Mouse (Mus musculus) right cerebral cortex, adult 18-20 months (tissue): ENCODE results near the gene Stk24.
A peak's percentile ranks its signal among the peaks of the same experiment; 100 is the strongest.

Experiments
- DNase-seq: peaks from one replicate; pipeline ENCODE4 v3.0.0; 2022; ENCODE audit warnings: mixed read lengths

Gene Stk24

DNA sequence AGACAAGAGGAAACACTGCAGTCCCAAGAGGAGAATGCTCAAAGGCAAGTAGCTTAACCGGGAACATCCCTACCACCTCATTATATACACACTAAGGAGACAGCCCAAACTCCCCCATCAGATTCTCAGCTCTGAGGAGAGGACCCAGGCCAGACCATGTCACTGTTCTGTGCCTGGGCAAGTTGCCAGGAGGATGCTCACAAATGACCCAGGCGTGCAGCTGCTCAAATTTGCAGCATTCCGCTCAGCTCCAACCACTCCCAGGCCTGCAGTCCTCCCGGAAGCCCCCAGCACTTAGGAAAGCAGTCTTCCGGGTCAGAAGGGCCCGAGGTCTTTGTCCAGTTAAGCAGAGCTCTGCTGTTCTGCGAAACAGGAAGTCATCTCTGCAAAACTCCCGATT is 31.6 kb downstream of the Stk24 start:
- no peak for DNase-seq

DNA sequence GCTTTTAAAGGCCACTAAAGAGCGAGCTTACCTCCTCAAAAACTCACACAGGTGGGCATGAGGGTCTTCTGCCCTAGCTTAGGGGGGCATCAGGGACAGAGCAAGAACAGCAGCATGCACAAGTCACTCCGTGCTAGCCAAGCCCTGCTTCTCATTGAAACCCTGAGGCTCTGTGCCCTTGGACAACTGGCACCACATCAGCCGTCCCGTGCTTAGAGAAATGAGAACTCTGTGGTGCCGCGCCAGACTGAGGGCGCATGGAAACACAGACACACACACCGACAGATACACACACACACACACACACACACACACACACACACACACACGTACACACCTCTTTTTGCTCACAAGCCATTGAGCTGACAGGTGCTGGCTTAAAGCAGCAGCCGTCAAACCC is 32.7 kb downstream of the Stk24 start:
- no peak for DNase-seq

DNA sequence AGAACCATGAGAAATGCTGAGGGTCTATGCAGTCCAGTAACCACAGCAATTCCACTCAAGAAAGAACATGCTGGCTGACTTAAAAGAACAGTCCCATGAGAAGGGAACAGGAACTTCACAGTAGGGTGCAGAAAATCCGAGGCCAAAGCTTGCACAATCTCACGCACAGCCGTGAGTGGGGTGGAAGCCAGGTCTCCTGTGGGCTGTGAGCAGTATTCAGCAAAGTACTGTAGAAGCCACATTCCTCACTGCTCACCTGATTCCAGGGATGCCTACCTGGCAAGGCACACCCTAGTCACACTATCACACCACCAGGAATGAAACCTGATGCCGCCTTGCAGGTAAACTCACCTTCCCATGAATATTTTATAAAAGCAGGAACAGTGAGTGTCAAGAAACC is 33.2 kb downstream of the Stk24 start:
- no peak for DNase-seq

DNA sequence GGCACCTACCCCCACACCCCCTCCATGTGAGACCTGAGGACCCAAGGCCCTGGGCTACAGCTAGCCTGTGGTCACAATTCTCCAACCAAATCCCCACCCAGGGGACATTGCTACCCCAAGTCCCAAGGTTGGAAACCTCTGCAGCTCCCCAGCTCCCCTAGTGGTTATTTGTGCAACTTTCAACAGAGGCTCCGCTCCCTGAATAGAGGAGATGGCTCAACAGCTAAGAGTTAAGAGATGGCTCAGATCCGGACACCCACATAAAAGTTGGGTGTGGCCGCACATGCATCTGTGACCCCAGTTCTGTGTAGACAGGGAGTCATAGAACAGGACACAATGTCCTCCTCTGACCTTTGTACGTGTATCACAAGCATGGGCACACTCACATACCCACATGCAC is 33.8 kb downstream of the Stk24 start:
- DNase-seq, result no peak

DNA sequence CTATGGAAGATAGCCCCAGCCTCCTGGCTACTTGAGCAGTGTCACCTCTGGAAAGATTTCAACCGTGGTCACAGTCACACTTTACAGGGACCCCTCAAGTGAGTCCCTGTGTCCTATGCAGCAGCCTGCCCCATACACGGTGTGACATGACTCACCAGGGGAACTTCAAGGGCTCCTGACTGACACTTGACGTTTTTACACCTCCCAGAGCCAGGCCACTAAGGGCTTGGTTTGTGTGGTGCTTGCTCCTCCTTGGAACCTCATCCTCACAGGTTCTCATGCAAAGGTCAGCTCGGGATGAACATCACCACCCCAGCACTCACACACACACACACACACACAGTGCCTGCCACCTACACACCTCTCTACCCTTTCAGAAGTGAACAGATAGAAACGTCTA is 34.9 kb downstream of the Stk24 start:
- DNase-seq, result no peak

DNA sequence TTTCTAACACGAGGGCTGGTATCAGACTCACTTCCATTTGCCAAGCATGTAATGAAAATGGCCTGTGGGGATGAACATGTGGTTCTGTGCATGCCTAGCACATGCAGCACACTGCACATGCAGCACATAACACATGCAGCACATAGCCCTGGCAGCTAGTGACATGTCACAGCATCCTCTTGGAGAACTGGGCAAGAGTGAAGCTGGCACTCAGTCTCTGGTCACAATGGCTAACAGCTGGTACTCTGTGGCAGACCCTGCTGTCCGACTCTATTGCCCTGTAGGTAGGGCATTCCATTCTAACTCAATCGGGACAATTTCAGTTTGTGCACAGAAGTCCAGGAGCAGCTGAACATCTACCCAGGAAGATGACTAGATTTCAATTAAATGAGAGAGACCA is 36.9 kb downstream of the Stk24 start:
- no peak for DNase-seq

DNA sequence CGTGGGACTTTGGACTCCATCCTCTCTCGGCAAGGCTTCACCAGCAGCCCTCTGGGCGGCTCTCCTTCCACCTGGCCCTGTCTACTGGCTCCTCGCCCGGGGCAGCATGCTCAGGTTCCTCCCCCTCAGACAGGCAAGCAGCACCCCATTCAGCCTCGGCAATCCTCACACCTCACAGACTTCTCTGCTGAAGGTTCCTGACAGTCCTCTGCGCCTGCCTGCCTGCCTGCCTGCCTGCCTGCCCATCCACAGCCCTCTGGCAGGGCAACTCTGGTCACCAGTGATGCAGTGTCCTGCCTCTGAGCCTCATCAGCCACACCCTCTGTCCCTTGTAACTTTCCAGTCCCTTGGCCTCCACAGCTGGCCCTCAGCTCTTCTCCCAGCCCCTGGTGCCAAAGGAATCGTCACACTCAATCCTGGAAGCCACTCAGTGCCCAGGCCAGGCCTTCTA is 39.8 kb downstream of the Stk24 start:
- no peak for DNase-seq

DNA sequence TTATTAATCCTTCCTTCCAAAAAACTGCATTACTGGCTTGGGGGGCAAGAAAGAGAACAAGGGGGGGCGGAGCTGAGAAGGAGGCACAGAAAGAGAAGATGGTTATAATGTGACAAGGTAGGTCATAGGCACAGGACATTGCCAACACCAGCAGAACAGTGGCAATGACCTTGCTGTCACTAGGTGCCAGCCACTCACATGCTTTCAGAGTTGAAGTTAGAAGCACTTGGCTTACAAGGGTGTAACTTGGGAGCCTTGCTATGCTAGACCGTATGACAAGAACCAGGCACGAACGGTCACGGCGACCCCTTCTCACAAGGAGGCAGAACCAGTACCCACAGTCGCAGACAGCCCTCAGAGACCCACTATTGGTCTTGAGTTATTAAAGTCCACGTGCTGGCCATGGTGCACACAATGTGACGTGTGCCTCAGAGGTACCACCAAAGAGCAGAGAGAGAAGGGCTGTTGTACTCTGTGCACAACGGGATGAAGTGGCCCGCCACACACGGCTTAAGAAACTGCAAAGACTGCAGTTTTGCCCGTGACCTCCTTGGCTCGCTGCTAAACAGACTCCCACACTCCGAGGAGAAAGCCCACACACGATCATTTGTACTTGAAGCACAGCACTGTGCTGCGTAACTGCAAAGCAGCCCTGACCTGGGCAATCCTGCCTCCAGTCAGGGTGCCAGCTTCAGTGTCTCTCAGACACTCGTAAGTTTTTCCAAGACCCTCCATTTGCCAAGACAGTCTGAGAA is 40.8 kb downstream of the Stk24 start:
- DNase-seq, result no peak

DNA sequence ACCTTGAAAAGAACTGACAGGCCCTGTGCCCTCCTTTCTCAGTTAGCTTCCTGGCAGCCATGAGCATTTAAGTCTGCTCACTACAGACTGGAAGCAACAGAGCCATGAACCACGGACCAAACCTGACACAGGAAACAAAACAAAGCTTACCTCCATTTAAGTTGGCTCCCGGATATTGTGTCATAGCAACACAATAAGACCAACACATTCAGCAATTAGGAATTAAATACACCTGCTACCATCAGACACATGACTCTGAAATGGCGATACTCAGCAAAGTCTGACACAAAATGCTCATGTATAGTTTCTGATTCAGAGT is 49.8 kb downstream of the Stk24 start:
- no peak for DNase-seq

DNA sequence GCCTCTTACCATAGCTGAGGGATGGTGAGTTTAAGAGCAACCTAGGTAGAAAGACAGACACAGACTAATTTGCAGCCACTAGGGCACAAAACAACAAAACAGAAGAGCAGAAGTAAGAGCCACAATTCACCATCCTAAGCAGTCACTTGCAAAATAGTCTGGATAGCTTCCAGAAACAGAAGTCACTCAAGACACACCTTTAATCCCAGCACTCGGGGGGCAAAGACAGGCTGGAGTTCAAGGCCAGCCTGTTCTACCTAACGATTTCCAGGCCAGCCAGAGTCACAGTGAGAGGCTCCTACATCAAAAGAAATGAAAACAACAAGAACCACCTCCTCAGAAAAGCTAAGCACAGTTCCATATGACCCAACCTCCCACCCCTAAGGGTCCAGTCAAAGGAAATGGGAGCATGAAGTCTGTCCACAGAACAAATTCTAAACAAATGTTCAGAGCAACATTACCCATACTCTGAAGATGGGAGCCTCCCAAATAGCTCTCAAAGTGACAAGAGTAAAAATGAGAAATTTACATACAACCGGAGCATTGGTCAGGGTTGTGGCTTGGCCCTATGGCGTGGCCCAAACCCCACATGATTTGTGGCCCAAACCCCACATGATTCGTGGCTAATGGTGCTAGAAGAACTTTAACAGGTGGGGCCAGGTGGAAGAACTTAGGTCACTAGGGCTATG is 50.3 kb downstream of the Stk24 start:
- no peak for DNase-seq

DNA sequence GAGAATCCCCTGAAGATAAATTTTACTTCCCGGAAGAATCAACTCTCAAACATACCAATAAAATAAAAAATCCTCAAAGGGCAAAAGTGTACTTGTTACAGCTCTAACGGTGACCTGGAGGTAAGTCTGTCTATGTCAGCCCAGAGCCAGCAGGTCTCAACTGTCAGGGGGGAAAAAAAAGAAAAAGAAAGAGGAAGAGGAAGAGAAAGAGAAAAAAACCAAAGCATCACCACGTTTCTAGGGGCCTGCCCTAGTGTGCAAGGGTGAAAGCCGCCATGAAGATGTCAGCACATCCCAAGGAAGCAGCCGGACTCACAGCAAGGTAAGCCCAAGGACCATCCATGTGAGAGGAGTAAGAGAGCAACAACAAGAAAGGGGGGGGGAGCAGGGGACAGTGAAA is 50.9 kb downstream of the Stk24 start:
- no peak for DNase-seq

DNA sequence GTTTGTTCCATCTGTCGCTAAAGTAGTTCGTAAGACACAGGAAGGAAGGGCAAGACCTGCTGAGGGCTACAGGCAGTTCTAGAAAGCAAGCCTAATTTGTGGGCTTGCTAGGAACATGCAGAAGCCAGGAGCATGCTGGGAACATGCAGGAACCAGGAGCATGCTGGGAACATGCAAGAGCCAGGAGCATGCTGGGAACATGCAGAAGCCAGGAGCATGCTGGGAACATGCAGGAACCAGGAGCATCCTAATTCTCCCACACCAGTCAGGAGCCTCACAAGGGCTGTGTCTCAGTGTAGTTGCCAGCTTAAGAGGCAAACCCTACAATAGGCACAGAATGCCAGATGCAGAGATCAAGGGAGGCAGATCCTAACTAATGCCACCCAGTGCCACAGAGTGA is 53.4 kb downstream of the Stk24 start:
- no peak for DNase-seq

DNA sequence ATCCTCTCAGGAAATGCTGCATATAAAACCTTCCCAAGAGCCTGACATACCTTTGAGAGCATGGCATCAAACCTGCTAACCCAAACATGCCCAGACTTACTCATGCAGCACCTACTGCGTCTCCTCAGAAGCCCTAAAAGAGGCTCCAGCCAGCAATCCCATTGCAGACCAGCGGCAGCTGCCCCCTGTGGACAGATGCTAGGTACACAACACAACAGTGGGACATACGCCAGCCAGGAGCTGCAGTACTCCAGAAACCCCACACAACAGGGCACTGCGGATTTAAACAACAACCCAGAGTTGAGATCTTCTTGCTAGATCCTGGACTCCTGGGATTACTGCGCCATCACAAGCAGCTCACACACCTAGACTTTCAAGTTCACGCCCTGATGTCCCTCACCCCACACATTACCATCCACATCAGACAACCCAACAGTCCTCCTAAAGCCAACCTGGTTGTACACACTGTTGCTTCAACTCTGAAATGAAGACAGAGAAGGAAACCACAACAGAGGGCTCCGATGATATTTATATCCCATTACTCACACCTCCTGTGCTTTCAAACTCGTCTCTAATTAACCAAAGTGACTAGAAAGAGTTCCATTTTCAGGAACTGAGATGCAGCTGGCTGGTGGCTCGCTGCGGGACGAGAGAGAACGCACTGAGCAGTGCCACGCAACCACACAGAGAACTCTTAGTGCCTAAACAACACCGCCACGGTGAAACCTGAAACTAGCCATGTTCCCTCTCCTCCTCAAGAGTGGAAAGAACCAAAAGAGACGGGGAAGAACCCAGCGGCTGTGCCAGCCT is 55.1 kb downstream of the Stk24 start:
- peak; percentile 59 for DNase-seq

DNA sequence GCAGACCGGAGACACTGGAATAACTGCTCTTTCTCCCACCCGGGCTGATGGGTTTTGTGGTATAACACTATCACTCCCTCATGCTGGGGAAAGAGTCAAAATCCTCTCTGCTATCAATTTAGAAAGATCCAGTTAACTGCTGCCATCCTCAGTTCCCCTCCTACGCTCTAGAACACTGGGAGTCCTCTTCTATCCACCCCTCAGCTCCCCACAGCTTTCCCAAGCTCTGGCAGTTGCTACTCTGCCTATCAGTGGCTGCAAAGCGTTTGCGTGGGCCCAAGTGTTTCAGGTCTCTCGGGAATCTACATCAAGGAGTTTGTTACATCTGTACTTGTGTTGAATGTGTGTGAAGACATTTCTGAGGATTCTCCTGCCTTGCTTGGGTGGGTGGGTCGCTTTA is 57.2 kb downstream of the Stk24 start:
- DNase-seq, result peak; percentile 90

DNA sequence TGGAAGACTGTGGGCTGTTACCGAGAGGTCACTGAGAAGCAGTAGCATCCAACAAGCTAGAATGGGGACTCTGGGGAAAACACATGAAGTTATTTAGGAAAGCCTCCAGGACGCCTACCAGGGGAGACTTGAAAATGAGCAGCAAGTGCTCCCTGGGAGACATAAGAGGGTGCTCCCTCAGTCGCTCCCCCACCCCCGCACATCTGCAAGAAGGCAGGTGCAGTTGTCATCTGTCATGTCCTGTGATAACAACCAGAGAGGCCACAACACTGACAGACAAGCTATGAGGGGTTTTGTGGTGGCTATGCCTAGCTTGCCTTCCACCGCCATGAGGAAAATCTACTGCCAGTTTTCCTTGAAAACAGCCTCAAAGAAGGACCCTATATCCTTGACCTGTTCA is 57.7 kb downstream of the Stk24 start:
- DNase-seq, result no peak

DNA sequence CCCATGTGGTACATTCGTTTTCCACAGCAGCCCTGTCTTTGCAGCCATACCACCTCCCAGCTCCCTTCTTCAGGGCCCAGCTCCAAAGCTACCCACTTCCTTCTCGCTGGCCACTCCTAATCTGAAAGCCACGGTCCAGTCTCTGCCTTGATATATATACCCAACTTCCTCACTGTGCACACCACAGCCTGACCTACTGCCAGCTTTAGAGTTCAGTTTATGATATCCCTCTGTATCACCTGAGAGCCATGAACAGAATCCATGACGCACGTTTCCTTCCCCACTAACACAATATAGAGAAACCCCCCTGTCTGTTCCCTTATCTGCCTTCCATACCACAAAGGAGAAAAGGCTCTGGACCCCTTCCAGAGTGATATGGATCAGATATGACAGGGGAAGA is 61.4 kb downstream of the Stk24 start:
- DNase-seq, result no peak

DNA sequence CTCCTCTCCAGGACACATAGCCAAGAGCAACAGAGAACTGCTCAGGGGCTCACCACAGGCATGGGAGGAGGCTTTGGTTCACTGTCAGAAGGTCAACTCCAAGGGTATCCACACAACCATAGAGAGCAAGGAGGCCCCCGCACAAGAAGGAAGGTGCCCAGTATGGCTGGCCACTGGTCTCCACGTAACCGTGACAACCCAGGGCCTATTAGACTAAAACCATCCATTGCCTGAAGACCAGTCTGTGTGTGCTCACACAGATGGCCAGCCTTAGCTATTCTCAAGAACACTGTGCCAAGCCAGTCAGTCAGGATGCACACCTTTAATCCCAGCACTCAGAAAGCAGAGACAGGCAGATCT is 62.5 kb downstream of the Stk24 start:
- no peak for DNase-seq

DNA sequence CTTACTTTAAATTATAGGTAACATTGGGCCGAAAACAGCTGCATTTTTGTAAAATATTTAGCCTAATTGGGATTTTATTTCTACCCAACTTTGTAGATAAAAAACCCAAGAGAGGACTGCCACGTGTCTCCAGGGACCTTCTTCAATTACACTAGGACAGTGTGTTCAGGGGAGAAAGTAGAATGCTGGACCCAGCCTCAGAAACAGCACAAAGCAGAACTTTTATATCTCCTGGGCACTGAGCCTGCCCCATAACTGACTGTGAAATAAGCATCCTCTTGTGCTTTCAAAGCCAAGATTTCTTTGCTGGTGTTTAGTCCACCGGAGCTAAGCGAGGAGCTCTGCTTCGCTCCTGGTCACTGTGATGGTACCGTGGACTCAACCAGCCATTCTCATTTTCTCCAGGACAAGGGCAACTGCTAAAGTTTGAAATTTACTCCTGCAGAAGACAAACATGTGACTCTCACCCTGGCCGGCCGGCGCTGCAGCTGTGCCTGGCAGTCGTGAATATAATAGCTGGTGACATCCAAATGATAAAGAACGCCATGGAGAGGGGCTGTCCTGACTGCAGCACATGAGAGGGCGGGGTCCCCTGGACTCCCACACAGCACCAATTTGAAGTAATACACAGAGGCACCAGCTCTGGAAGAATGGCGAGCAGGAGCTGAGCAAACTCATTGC is 63.0 kb downstream of the Stk24 start:
- no peak for DNase-seq

DNA sequence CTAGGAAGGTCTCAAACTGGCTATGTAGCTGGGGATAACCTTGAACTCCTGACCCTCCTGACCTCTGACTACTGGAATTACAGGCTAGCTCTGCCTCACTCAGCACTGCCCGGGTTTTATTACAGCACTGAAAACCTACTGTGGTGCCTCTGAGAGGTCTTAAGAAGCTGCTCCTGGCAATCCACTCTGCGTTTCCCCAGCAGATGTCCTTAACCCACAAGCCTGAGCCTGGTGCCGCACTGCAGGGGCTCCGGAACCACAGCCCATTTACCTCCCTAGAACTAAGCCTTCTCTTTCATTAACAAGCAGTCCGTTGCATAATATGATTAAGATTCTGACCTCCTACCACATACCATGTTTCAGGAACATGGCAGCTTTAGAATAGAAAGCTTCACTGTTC is 63.7 kb downstream of the Stk24 start:
- DNase-seq, result no peak

DNA sequence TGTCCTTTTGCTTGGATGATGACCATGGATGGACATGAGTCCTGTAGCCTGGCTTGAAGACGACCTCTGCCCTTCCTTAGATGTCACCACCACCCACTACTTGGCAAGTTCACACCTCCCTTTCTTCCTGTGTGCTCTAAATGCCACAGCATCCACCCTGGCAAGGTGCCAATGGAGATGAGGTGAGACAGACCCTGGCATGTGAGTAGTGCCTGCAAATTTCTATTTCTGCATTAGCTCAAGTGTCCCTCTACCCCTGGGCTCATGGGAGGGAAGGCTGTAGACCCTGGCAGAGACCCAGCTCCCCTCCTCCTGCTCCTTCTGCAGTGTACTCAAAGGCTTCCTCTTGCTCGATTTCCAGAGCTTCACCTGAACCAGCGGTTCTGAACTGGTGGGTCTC is 64.9 kb downstream of the Stk24 start:
- no peak for DNase-seq

DNA sequence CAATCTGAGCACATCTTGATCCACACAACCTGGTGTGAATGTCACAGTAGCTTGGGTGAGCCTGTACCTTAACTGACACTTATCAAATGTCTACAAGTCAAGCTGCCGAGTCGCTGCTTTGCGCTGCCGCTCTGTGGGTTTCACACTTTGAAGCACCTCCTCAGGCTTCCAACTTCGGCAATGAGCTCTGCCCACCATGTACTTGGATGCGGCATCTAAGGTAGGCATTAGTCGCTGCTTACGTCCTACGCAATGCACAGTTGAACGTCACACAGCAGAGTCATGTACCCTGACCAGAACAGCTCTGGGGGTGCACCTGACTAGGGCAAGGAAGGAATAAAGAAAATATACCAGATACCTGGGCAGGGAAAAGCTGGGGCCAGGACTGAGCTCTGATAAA is 66.5 kb downstream of the Stk24 start:
- DNase-seq, result no peak

DNA sequence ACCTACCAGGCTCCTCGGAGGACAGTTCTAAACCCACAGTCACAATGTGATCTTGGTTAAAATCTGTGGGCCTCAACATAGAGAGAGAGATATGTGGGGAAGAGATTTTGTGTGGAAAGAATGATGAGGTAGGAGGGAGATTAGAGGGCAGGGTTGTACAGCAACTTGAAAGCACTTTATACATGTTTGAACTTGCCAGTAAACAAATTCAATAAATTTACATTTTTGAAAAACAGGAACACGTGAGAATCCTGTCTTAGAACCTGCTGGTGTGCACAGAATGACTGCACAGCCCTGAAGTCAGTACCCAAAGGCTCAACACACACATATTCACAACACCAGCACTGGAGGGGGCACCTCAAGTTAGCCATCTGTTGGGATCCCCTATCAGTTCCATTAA is 68.7 kb downstream of the Stk24 start:
- DNase-seq, result no peak

DNA sequence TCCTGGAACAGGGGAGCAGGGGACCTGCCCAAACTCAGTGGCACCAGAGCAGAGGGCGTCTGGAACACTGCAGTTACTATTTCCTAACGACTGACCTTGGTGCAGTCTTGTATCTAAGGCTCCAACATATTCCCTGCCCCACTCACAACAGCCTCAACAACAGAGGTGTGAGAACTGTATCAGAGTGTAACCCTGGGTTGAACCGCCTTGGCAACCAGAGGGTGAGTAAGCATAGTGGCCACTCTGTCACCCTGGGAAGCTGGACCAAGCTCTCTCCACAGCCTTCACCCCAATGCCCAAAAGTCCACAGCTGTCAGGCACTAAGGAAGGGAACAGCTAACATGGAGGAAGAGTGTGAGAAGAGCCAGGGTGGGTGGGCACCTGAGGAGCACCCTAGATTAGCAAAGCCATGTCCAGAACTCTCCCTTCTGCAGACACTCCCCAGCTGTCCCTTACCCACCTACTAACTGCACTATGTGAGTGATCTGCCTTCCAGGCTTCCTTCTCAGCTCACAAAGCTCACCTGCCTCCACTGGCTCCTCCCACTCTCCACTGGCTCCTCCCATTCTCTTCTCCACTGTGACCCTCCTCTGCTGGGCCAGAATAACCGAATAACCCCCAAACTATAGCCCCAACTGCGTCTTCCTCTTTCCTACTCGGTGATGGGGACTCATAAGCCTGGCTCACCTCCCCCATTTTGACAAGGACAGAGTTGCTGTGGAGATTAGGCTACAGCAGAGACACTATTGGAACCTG is 69.3 kb downstream of the Stk24 start:
- no peak for DNase-seq
